ENCODE assay signal across 14 mouse cellular contexts in the genomic region with DNA sequence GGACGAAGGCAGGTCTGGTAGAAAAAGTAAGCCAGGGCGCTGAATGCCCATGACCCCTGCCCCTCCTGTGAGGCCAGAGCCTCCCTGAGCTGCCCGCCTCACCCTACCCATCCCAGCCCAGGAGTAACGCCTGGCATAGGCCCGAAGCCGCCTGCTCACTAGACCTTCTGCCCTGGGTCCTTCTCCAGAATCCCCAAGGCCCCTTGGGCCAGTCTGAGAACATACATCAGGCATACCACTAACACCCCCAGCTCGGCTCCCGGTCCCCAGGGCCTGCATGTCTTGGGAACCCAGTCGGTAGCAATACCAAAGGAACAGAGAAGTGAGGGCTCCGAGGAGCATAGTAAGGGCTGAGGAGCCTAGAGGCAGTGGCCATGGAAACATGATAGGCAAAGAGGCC. TPM values are rescaled to one million over a fixed set of nuclear protein-coding genes. Genes with fewer than 3 reads are reported as not detected.
A peak's percentile ranks its signal among the peaks of the same experiment; 100 is the strongest.
DNase-seq lines count a peak whose midpoint lies in the region; ATAC-seq lines count a peak whose summit lies in the region.
"Had no signal": no experiment of that assay in that cellular context is flagged by ENCODE, and none has a peak within 500 bp of the region (broad histone marks: within the 10 kb centered on the region; RNA-seq: fewer than 3 reads in every experiment).

No protein-coding gene starts in this region.

- H3K9ac ChIP-seq in limb, embryonic 13.5 days = no peak overlapping the region
- H3K9ac ChIP-seq in forebrain, embryonic 14.5 days (ENCODE audit: low read length) = peak overlapping the region; percentile 80
- peak overlapping the region; percentile 78 for H3K9ac ChIP-seq in hindbrain, embryonic 16.5 days (ENCODE audit: low read depth, low read length)
- H3K9ac ChIP-seq in neural tube, embryonic 13.5 days = peak overlapping the region; percentile 78
- H3K9ac ChIP-seq: limb, embryonic 12.5 days had no signal

- H3K9me3 ChIP-seq in limb, embryonic 13.5 days = no peaks in the 10 kb centered on the region
- H3K9me3 ChIP-seq in limb, embryonic 10.5 days (replicated peaks) = no peaks in the 10 kb centered on the region
- H3K9me3 ChIP-seq in forebrain, embryonic 14.5 days (replicated peaks; ENCODE audit: control insufficient read depth, low read length) = no peaks in the 10 kb centered on the region
- H3K9me3 ChIP-seq in hindbrain, embryonic 16.5 days (ENCODE audit: control insufficient read depth, low read length) = no peaks in the 10 kb centered on the region
- no peaks in the 10 kb centered on the region for H3K9me3 ChIP-seq in neural tube, embryonic 13.5 days
- H3K9me3 ChIP-seq: limb, embryonic 12.5 days had no signal

- no peak for DNase-seq in limb, embryonic 10.5 days (ENCODE audit: low spot score)
- no peak for DNase-seq in forebrain, embryonic 14.5 days (ENCODE audit: low spot score)
- DNase-seq in urinary bladder, postnatal 10 days (ENCODE audit: low spot score) = no peak
- DNase-seq in B cell, adult 2 months = no peak
- no peak for DNase-seq in left cerebral cortex, adult 8-10 months (ENCODE audit: low spot score in 2 of 2)
- DNase-seq: heart, postnatal 10 days; kidney, adult 2 months; lung, adult 2 months; spleen, adult 18-20 months had no signal

- H3K27me3 ChIP-seq in limb, embryonic 13.5 days = peaks cover 44% of the 10 kb centered on the region
- peaks cover 56% of the 10 kb centered on the region for H3K27me3 ChIP-seq in limb, embryonic 10.5 days (ENCODE audit: low read depth, poor library complexity, severe bottlenecking)
- H3K27me3 ChIP-seq in forebrain, embryonic 14.5 days (replicated peaks; ENCODE audit: control insufficient read depth, insufficient read depth, low read length) = no peaks in the 10 kb centered on the region
- H3K27me3 ChIP-seq in hindbrain, embryonic 16.5 days (replicated peaks; ENCODE audit: control insufficient read depth, insufficient read depth, low read length) = no peaks in the 10 kb centered on the region
- H3K27me3 ChIP-seq in neural tube, embryonic 13.5 days = peaks cover 22% of the 10 kb centered on the region

- H3K4me3 ChIP-seq in limb, embryonic 13.5 days = no peak overlapping the region
- H3K4me3 ChIP-seq in limb, embryonic 10.5 days = no peak overlapping the region
- peak overlapping the region; percentile 57 for H3K4me3 ChIP-seq in forebrain, embryonic 14.5 days (ENCODE audit: low read depth, low read length)
- peak overlapping the region; percentile 70 for H3K4me3 ChIP-seq in hindbrain, embryonic 16.5 days (ENCODE audit: low read length)
- peak overlapping the region; percentile 58 for H3K4me3 ChIP-seq in neural tube, embryonic 13.5 days

- peaks cover 26% of the 10 kb centered on the region for H3K4me1 ChIP-seq in limb, embryonic 13.5 days
- peaks cover 27% of the 10 kb centered on the region for H3K4me1 ChIP-seq in limb, embryonic 10.5 days
- peaks cover 13% of the 10 kb centered on the region for H3K4me1 ChIP-seq in forebrain, embryonic 14.5 days (ENCODE audit: control insufficient read depth, insufficient read depth, low read length)
- H3K4me1 ChIP-seq in hindbrain, embryonic 16.5 days (ENCODE audit: control insufficient read depth, insufficient read depth, low read depth, low read length) = peaks cover 28% of the 10 kb centered on the region
- H3K4me1 ChIP-seq in neural tube, embryonic 13.5 days (replicated peaks) = peaks cover 69% of the 10 kb centered on the region

- WGBS in limb, embryonic 13.5 days = 76% methylated on average over 10 of the region's 10 CpGs
- WGBS in limb, embryonic 10.5 days = 72% methylated on average over 10 of the region's 10 CpGs
- 79% methylated on average over 10 of the region's 10 CpGs for WGBS in forebrain, embryonic 14.5 days
- WGBS in hindbrain, embryonic 16.5 days = 78% methylated on average over 10 of the region's 10 CpGs
- WGBS in neural tube, embryonic 13.5 days = 79% methylated on average over 10 of the region's 10 CpGs

- H3K27ac ChIP-seq in limb, embryonic 13.5 days = no peak overlapping the region
- no peak overlapping the region for H3K27ac ChIP-seq in limb, embryonic 10.5 days
- peak overlapping the region; percentile 83; the same call in 1 of the 2 replicates for H3K27ac ChIP-seq in forebrain, embryonic 14.5 days (ENCODE audit: low read depth, low read length)
- peak overlapping the region; percentile 93 for H3K27ac ChIP-seq in hindbrain, embryonic 16.5 days (ENCODE audit: low read depth, low read length)
- peak overlapping the region; percentile 94 for H3K27ac ChIP-seq in neural tube, embryonic 13.5 days (replicated peaks)
- H3K27ac ChIP-seq: limb, embryonic 12.5 days had no signal

- no peak for ATAC-seq in limb, embryonic 13.5 days (ENCODE audit: low FRiP score, low read depth)
- no peak for ATAC-seq in forebrain, embryonic 14.5 days
- ATAC-seq in hindbrain, embryonic 16.5 days = no peak
- no peak for ATAC-seq in neural tube, embryonic 13.5 days (ENCODE audit: low read depth)

- H3K36me3 ChIP-seq in limb, embryonic 13.5 days = peaks cover 13% of the 10 kb centered on the region
- peaks cover 16% of the 10 kb centered on the region for H3K36me3 ChIP-seq in limb, embryonic 10.5 days
- H3K36me3 ChIP-seq in forebrain, embryonic 14.5 days (ENCODE audit: control insufficient read depth, insufficient read depth, low read length) = peaks cover 21% of the 10 kb centered on the region
- H3K36me3 ChIP-seq in hindbrain, embryonic 16.5 days (ENCODE audit: control insufficient read depth, insufficient read depth, low read length) = peaks cover 9% of the 10 kb centered on the region
- H3K36me3 ChIP-seq in neural tube, embryonic 13.5 days = peaks cover 38% of the 10 kb centered on the region

- H3K4me2 ChIP-seq in limb, embryonic 13.5 days (replicated peaks) = peak overlapping the region; percentile 100; the same call in 1 of the 2 replicates
- peak overlapping the region; percentile 99 for H3K4me2 ChIP-seq in forebrain, embryonic 14.5 days (ENCODE audit: low read length)
- peak overlapping the region; percentile 93 for H3K4me2 ChIP-seq in hindbrain, embryonic 16.5 days (ENCODE audit: low read length)
- peak overlapping the region; percentile 99 for H3K4me2 ChIP-seq in neural tube, embryonic 13.5 days

RNA-seq across cellular contexts. Expression of gene Asphd1, which starts 0.8 kb away (rescaled TPM):
- polyA plus RNA-seq in limb, embryonic 13.5 days (2015; fragmentation: Nextera tagmentation; extraction: Ambion mirVana) = 0.20 TPM in 1 of 2 replicates, not detected in the other
- polyA plus RNA-seq in limb, embryonic 10.5 days (2016; fragmentation: Nextera tagmentation; extraction: Ambion mirVana) = 0.11 TPM in 1 of 2 replicates, not detected in the other
- 4.4 and 6.0 TPM in 2 replicates for polyA plus RNA-seq in forebrain, embryonic 14.5 days (2014; fragmentation: Nextera tagmentation; extraction: Ambion mirVana)
- 9.4 and 11.5 TPM in 2 replicates for polyA plus RNA-seq in hindbrain, embryonic 16.5 days (2015; fragmentation: Nextera tagmentation; extraction: Ambion mirVana)
- 5.6 and 6.6 TPM in 2 replicates for polyA plus RNA-seq in neural tube, embryonic 13.5 days (2015; fragmentation: Nextera tagmentation; extraction: Ambion mirVana)
- total RNA-seq in left cerebral cortex, adult 8-10 months (2022) = 10 to 100 TPM; 44.4 to 53.4 (median 50.5) TPM
- total RNA-seq: common myeloid progenitor, adult 5-6 weeks; heart, postnatal 10 days had no signal
- polyA plus RNA-seq: lung, adult 2 months had no signal

RNA-seq across cellular contexts. Expression of gene Sez6l2, which starts 1.7 kb away (rescaled TPM):
- polyA plus RNA-seq in limb, embryonic 13.5 days (2015; fragmentation: Nextera tagmentation; extraction: Ambion mirVana) = 0.33 and 0.66 TPM in 2 replicates
- polyA plus RNA-seq in limb, embryonic 10.5 days (2016; fragmentation: Nextera tagmentation; extraction: Ambion mirVana) = 0.10 and 0.20 TPM in 2 replicates
- 33.8 and 34.6 TPM in 2 replicates for polyA plus RNA-seq in forebrain, embryonic 14.5 days (2014; fragmentation: Nextera tagmentation; extraction: Ambion mirVana)
- 54.9 and 56.7 TPM in 2 replicates for polyA plus RNA-seq in hindbrain, embryonic 16.5 days (2015; fragmentation: Nextera tagmentation; extraction: Ambion mirVana)
- polyA plus RNA-seq in neural tube, embryonic 13.5 days (2015; fragmentation: Nextera tagmentation; extraction: Ambion mirVana) = 34.7 and 35.1 TPM in 2 replicates
- total RNA-seq in left cerebral cortex, adult 8-10 months (2022) = 100 to 1,000 TPM; 419 to 434 (median 424) TPM

RNA-seq across cellular contexts. Expression of gene Kctd13, which starts 19.9 kb away (rescaled TPM):
- 16.9 and 17.2 TPM in 2 replicates for polyA plus RNA-seq in limb, embryonic 13.5 days (2015; fragmentation: Nextera tagmentation; extraction: Ambion mirVana)
- polyA plus RNA-seq in limb, embryonic 10.5 days (2016; fragmentation: Nextera tagmentation; extraction: Ambion mirVana) = 19.5 and 20.3 TPM in 2 replicates
- 69.3 and 89.2 TPM in 2 replicates for polyA plus RNA-seq in forebrain, embryonic 14.5 days (2014; fragmentation: Nextera tagmentation; extraction: Ambion mirVana)
- 126 and 134 TPM in 2 replicates for polyA plus RNA-seq in hindbrain, embryonic 16.5 days (2015; fragmentation: Nextera tagmentation; extraction: Ambion mirVana)
- polyA plus RNA-seq in neural tube, embryonic 13.5 days (2015; fragmentation: Nextera tagmentation; extraction: Ambion mirVana) = 94.3 and 99.3 TPM in 2 replicates
- total RNA-seq in left cerebral cortex, adult 8-10 months (2022) = 100 to 1,000 TPM; 153 to 158 (median 156) TPM

RNA-seq across cellular contexts. Expression of gene Tmem219, which starts 25.9 kb away (rescaled TPM):
- 24.5 and 27.0 TPM in 2 replicates for polyA plus RNA-seq in limb, embryonic 13.5 days (2015; fragmentation: Nextera tagmentation; extraction: Ambion mirVana)
- polyA plus RNA-seq in limb, embryonic 10.5 days (2016; fragmentation: Nextera tagmentation; extraction: Ambion mirVana) = 15.6 and 16.6 TPM in 2 replicates
- 34.3 and 44.9 TPM in 2 replicates for polyA plus RNA-seq in forebrain, embryonic 14.5 days (2014; fragmentation: Nextera tagmentation; extraction: Ambion mirVana)
- polyA plus RNA-seq in hindbrain, embryonic 16.5 days (2015; fragmentation: Nextera tagmentation; extraction: Ambion mirVana) = 34.0 and 35.9 TPM in 2 replicates
- 25.3 and 25.7 TPM in 2 replicates for polyA plus RNA-seq in neural tube, embryonic 13.5 days (2015; fragmentation: Nextera tagmentation; extraction: Ambion mirVana)
- 10 to 100 TPM; 20.8 to 25.4 (median 22.8) TPM for total RNA-seq in left cerebral cortex, adult 8-10 months (2022)

RNA-seq across cellular contexts. Expression of gene Cdipt, which starts 27.1 kb away (rescaled TPM):
- 97.1 and 105 TPM in 2 replicates for polyA plus RNA-seq in limb, embryonic 13.5 days (2015; fragmentation: Nextera tagmentation; extraction: Ambion mirVana)
- polyA plus RNA-seq in limb, embryonic 10.5 days (2016; fragmentation: Nextera tagmentation; extraction: Ambion mirVana) = 89.4 and 99.5 TPM in 2 replicates
- polyA plus RNA-seq in forebrain, embryonic 14.5 days (2014; fragmentation: Nextera tagmentation; extraction: Ambion mirVana) = 92.4 and 96.0 TPM in 2 replicates
- 160 and 162 TPM in 2 replicates for polyA plus RNA-seq in hindbrain, embryonic 16.5 days (2015; fragmentation: Nextera tagmentation; extraction: Ambion mirVana)
- polyA plus RNA-seq in neural tube, embryonic 13.5 days (2015; fragmentation: Nextera tagmentation; extraction: Ambion mirVana) = 121 and 124 TPM in 2 replicates
- total RNA-seq in left cerebral cortex, adult 8-10 months (2022) = 100 to 1,000 TPM; 175 to 183 (median 179) TPM

Comparison
In these comparisons a context has a peak if more than half of its experiments do, and no peak if none do; other contexts are left out.
1. H3K27ac ChIP-seq: peak in forebrain, embryonic 14.5 days (single experiment), hindbrain, embryonic 16.5 days (single experiment) and neural tube, embryonic 13.5 days (single experiment); none in limb, embryonic 13.5 days (single experiment) and limb, embryonic 10.5 days (single experiment).
2. H3K4me3 ChIP-seq: peak in forebrain, embryonic 14.5 days (single experiment), hindbrain, embryonic 16.5 days (single experiment) and neural tube, embryonic 13.5 days (single experiment); none in limb, embryonic 13.5 days (single experiment) and limb, embryonic 10.5 days (single experiment).
3. RNA of gene Sez6l2, which starts 1.7 kb away (polyA plus RNA-seq): 54.9 to 56.7 TPM in hindbrain, embryonic 16.5 days, 34.7 to 35.1 TPM in neural tube, embryonic 13.5 days and 33.8 to 34.6 TPM in forebrain, embryonic 14.5 days; 0.33 to 0.66 TPM in limb, embryonic 13.5 days and 0.10 to 0.20 TPM in limb, embryonic 10.5 days; every median in the first group is over 10 times any median in the second.
4. Peak in every context shown above with its lines, with median percentiles within 50 percentile points of each other: H3K4me2 ChIP-seq.